Mouse (Mus musculus) lung, postnatal 0 days (tissue): ENCODE measurements around the gene Scyl2.

ENCODE experiments used
- CTCF ChIP-seq: IDR thresholded peaks from 2 replicates; pipeline ENCODE4 v1.5.1; 2016; ENCODE audit warnings: antibody characterized with exemption, mild to moderate bottlenecking
- EP300 ChIP-seq: IDR thresholded peaks from 2 replicates; pipeline ENCODE4 v1.6.1; 2016; ENCODE audit warnings: antibody characterized with exemption, mild to moderate bottlenecking, control low read depth

DNA sequence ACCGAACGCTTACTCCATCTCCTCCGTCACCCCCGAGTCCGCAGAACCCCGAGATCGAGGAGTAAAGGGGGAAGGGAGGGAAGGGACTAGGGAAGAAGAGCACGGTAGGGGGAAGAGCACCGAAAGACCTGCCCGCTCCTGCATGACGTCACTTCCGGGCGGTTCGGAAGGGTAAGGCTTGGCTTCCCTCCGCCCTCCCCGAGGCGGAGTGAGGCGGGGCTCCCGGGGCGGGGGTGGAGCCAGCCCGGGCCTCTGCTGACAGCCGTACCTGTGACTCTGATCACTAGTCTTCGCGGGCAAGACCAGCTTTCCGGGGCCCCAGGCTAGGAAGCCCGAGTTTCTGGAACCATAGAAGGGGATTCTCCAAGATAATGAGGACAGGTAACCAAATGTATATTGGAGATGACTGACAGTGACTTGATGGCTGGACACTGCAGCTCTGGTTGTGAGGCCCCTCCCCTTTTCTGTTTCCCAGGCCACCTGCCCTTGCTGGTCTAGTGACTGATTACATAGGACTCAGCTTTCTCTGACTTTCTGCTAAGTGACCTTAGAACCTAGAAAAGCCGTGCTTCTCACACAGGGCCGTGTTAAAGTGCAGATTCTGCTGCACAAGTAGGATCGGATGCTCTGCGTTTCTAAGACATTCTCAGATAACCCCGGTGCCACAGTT is at the start of gene Scyl2:
- TF ChIP-seq CTCF (no peak), EP300 (no peak)
